Mouse (Mus musculus): ENCODE results near the gene Rnf8. TPM values are rescaled to one million over a fixed set of nuclear protein-coding genes. Genes with fewer than 3 reads are reported as not detected.

The Rnf8 gene
- polyA plus RNA-seq, 2 experiments: 55.5 to 75.4 TPM

GRCm38 (mm10) chr17:29686771-29687170 is 72.2 kb downstream of the Rnf8 start:
- H3K9me3 ChIP-seq (ENCODE audit: control insufficient read depth, low read length): no peaks in the 10 kb centered on the region
- WGBS: 93% methylated on average over 5 of the region's 5 CpGs
- no peak overlapping the region for H3K9ac ChIP-seq (ENCODE audit: low read depth, low read length, severe bottlenecking)
- H3K27me3 ChIP-seq (ENCODE audit: control insufficient read depth, insufficient read depth, low read length): no peaks in the 10 kb centered on the region
- no peak overlapping the region for H3K4me3 ChIP-seq (replicated peaks; ENCODE audit: low read length)
- TF ChIP-seq POLR2A (IDR thresholded peaks at IDR 0.05; ENCODE audit: borderline replicate concordance, extremely low read depth, insufficient read depth, insufficient read length): no peak
- no peak overlapping the region for H3K27ac ChIP-seq (replicated peaks; ENCODE audit: low read depth, low read length)
- H3K4me1 ChIP-seq (ENCODE audit: control insufficient read depth, insufficient read depth, low read length): no peaks in the 10 kb centered on the region
- ATAC-seq (ENCODE audit: low FRiP score, low read depth) (no peak), DNase-seq (ENCODE audit: low spot score) (no peak)
- no peak overlapping the region for H3K4me2 ChIP-seq (replicated peaks; ENCODE audit: low read depth, low read length, severe bottlenecking)
- peaks cover 91% of the 10 kb centered on the region for H3K36me3 ChIP-seq (ENCODE audit: control insufficient read depth, insufficient read depth, low read length)

GRCm38 (mm10) chr17:29687373-29687772 is 72.8 kb downstream of the Rnf8 start:
- Histone ChIP-seq H3K27ac (replicated peaks; ENCODE audit: low read depth, low read length) (no peak overlapping the region), H3K36me3 (ENCODE audit: control insufficient read depth, insufficient read depth, low read length) (peaks cover 85% of the 10 kb centered on the region), H3K4me2 (replicated peaks; ENCODE audit: low read depth, low read length, severe bottlenecking) (no peak overlapping the region), H3K27me3 (ENCODE audit: control insufficient read depth, insufficient read depth, low read length) (no peaks in the 10 kb centered on the region), H3K4me1 (ENCODE audit: control insufficient read depth, insufficient read depth, low read length) (no peaks in the 10 kb centered on the region), H3K9ac (ENCODE audit: low read depth, low read length, severe bottlenecking) (no peak overlapping the region), H3K9me3 (ENCODE audit: control insufficient read depth, low read length) (no peaks in the 10 kb centered on the region), H3K4me3 (replicated peaks; ENCODE audit: low read length) (no peak overlapping the region)
- no peak for DNase-seq (ENCODE audit: low spot score)
- 89% methylated on average over 6 of the region's 6 CpGs for WGBS
- TF ChIP-seq POLR2A (IDR thresholded peaks at IDR 0.05; ENCODE audit: borderline replicate concordance, extremely low read depth, insufficient read depth, insufficient read length): no peak
- ATAC-seq (ENCODE audit: low FRiP score, low read depth): no peak

GRCm38 (mm10) chr17:29688610-29689009 is 74.0 kb downstream of the Rnf8 start:
- Histone ChIP-seq H3K36me3 (ENCODE audit: control insufficient read depth, insufficient read depth, low read length) (peaks cover 79% of the 10 kb centered on the region), H3K4me2 (replicated peaks; ENCODE audit: low read depth, low read length, severe bottlenecking) (no peak overlapping the region), H3K4me3 (replicated peaks; ENCODE audit: low read length) (no peak overlapping the region), H3K27me3 (ENCODE audit: control insufficient read depth, insufficient read depth, low read length) (no peaks in the 10 kb centered on the region), H3K27ac (replicated peaks; ENCODE audit: low read depth, low read length) (no peak overlapping the region), H3K9me3 (ENCODE audit: control insufficient read depth, low read length) (no peaks in the 10 kb centered on the region), H3K9ac (ENCODE audit: low read depth, low read length, severe bottlenecking) (no peak overlapping the region), H3K4me1 (ENCODE audit: control insufficient read depth, insufficient read depth, low read length) (no peaks in the 10 kb centered on the region)
- WGBS: 90% methylated on average over 10 of the region's 10 CpGs
- DNase-seq (ENCODE audit: low spot score) (no peak), ATAC-seq (ENCODE audit: low FRiP score, low read depth) (no peak)
- no peak for TF ChIP-seq POLR2A (IDR thresholded peaks at IDR 0.05; ENCODE audit: borderline replicate concordance, extremely low read depth, insufficient read depth, insufficient read length)

- Histone ChIP-seq H3K4me1 (ENCODE audit: control insufficient read depth, insufficient read depth, low read length) (no peaks in the 10 kb centered on the region), H3K27ac (replicated peaks; ENCODE audit: low read depth, low read length) (no peak overlapping the region), H3K4me2 (replicated peaks; ENCODE audit: low read depth, low read length, severe bottlenecking) (no peak overlapping the region), H3K9me3 (ENCODE audit: control insufficient read depth, low read length) (no peaks in the 10 kb centered on the region), H3K36me3 (ENCODE audit: control insufficient read depth, insufficient read depth, low read length) (peaks cover 78% of the 10 kb centered on the region), H3K9ac (ENCODE audit: low read depth, low read length, severe bottlenecking) (no peak overlapping the region), H3K4me3 (replicated peaks; ENCODE audit: low read length) (no peak overlapping the region), H3K27me3 (ENCODE audit: control insufficient read depth, insufficient read depth, low read length) (no peaks in the 10 kb centered on the region)
- ATAC-seq (ENCODE audit: low FRiP score, low read depth) (no peak), DNase-seq (ENCODE audit: low spot score) (no peak)
- TF ChIP-seq POLR2A (IDR thresholded peaks at IDR 0.05; ENCODE audit: borderline replicate concordance, extremely low read depth, insufficient read depth, insufficient read length): no peak
- 69% methylated on average over 6 of the region's 6 CpGs for WGBS
These were observed 75.7 kb downstream of the Rnf8 start for GRCm38 (mm10) chr17:29690257-29690656.

DNA sequence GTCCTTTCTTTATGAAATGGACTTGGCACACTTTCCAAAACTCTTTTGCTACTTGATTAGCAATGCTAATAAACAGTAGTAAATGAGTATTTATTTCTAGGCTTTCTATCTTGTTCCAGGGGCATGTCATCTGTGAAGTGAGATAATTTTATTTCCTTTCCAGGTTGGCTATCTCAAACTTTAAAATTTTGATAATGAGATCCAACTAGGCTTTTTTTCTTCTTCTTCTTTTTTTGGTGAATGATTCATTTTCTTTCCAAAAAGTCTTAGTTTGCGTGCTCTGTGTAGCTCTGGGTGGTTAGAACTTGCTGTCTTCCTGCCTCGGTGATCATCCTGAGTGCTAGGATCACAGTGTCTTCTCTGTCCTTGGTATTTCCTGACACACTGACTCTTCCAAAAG is 78.2 kb downstream of the Rnf8 start:
- H3K27ac ChIP-seq (replicated peaks; ENCODE audit: low read depth, low read length): no peak overlapping the region
- peaks cover 73% of the 10 kb centered on the region for H3K36me3 ChIP-seq (ENCODE audit: control insufficient read depth, insufficient read depth, low read length)
- no peak for TF ChIP-seq POLR2A (IDR thresholded peaks at IDR 0.05; ENCODE audit: borderline replicate concordance, extremely low read depth, insufficient read depth, insufficient read length)
- no peak overlapping the region for H3K4me3 ChIP-seq (replicated peaks; ENCODE audit: low read length)
- no peak overlapping the region for H3K9ac ChIP-seq (ENCODE audit: low read depth, low read length, severe bottlenecking)
- ATAC-seq (ENCODE audit: low FRiP score, low read depth) (no peak), DNase-seq (ENCODE audit: low spot score) (no peak)
- WGBS: 94% methylated on average over 2 of the region's 2 CpGs
- no peaks in the 10 kb centered on the region for H3K4me1 ChIP-seq (ENCODE audit: control insufficient read depth, insufficient read depth, low read length)
- H3K27me3 ChIP-seq (ENCODE audit: control insufficient read depth, insufficient read depth, low read length): no peaks in the 10 kb centered on the region
- H3K4me2 ChIP-seq (replicated peaks; ENCODE audit: low read depth, low read length, severe bottlenecking): no peak overlapping the region
- no peaks in the 10 kb centered on the region for H3K9me3 ChIP-seq (ENCODE audit: control insufficient read depth, low read length)

- TF ChIP-seq POLR2A (IDR thresholded peaks at IDR 0.05; ENCODE audit: borderline replicate concordance, extremely low read depth, insufficient read depth, insufficient read length): no peak
- DNase-seq (ENCODE audit: low spot score) (no peak), ATAC-seq (ENCODE audit: low FRiP score, low read depth) (no peak)
- no peak overlapping the region for H3K27ac ChIP-seq (replicated peaks; ENCODE audit: low read depth, low read length)
- H3K9ac ChIP-seq (ENCODE audit: low read depth, low read length, severe bottlenecking): no peak overlapping the region
- no peaks in the 10 kb centered on the region for H3K27me3 ChIP-seq (ENCODE audit: control insufficient read depth, insufficient read depth, low read length)
- no peaks in the 10 kb centered on the region for H3K4me1 ChIP-seq (ENCODE audit: control insufficient read depth, insufficient read depth, low read length)
- no peak overlapping the region for H3K4me2 ChIP-seq (replicated peaks; ENCODE audit: low read depth, low read length, severe bottlenecking)
- H3K36me3 ChIP-seq (ENCODE audit: control insufficient read depth, insufficient read depth, low read length): peaks cover 74% of the 10 kb centered on the region
- 80% methylated on average over 2 of the region's 2 CpGs for WGBS
- H3K4me3 ChIP-seq (replicated peaks; ENCODE audit: low read length): no peak overlapping the region
- H3K9me3 ChIP-seq (ENCODE audit: control insufficient read depth, low read length): no peaks in the 10 kb centered on the region
These were observed 79.0 kb downstream of the Rnf8 start for GRCm38 (mm10) chr17:29693571-29693970.
